In the genomic region with DNA sequence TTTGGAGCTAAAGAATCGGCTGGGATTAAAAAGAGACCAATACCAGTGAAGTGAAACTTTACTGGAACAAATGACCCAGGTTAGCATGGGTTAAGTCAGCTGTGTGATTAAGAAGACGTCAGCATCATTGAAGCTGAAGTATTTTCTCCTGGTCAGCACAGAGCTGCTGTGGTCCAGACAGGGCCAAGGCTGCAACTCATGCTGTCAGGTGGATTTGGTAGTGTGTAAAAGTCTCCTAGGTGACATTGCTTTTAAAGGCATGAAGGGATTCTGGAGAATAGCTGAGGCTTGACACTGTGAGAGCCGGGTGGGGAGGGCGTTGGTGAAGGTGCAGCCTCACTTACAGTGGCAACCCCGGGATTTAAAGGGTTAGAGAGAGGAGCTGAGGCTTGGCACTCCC, we compare ENCODE assay signal across 27 mouse cellular contexts.
"Had no signal": no experiment of that assay in that cellular context is flagged by ENCODE, and none has a peak within 500 bp of the region (broad histone marks: within the 10 kb centered on the region; RNA-seq: fewer than 3 reads in every experiment).

No protein-coding gene starts in this region.

- H3K9ac ChIP-seq: embryonic facial prominence, embryonic 12.5 days; embryonic facial prominence, embryonic 13.5 days; embryonic facial prominence, embryonic 15.5 days; forebrain, embryonic 12.5 days; forebrain, embryonic 13.5 days; forebrain, embryonic 15.5 days; forebrain, postnatal 0 days had no signal

- H3K4me3 ChIP-seq: embryonic facial prominence, embryonic 10.5 days; embryonic facial prominence, embryonic 12.5 days; embryonic facial prominence, embryonic 13.5 days; embryonic facial prominence, embryonic 15.5 days; erythroblast, embryonic 14.5 days; forebrain, embryonic 10.5 days; forebrain, embryonic 12.5 days; forebrain, embryonic 13.5 days; forebrain, embryonic 15.5 days; gastrocnemius, adult 2 months; heart, adult 2 months had no signal

- H3K4me2 ChIP-seq: embryonic facial prominence, embryonic 12.5 days; embryonic facial prominence, embryonic 13.5 days; embryonic facial prominence, embryonic 15.5 days; forebrain, embryonic 12.5 days; forebrain, embryonic 13.5 days; forebrain, embryonic 15.5 days had no signal

- H3K27ac ChIP-seq: embryonic facial prominence, embryonic 10.5 days; embryonic facial prominence, embryonic 12.5 days; embryonic facial prominence, embryonic 13.5 days; embryonic facial prominence, embryonic 15.5 days; forebrain, embryonic 10.5 days; forebrain, embryonic 12.5 days; forebrain, embryonic 13.5 days; forebrain, embryonic 15.5 days; gastrocnemius, adult 2 months; heart, adult 2 months had no signal

- DNase-seq: cerebellum, adult 8-10 months; cerebellum, adult 9-10 months; cerebellum, adult 9-11 months; cerebellum, postnatal 10 days; cerebellum, postnatal 14 days; cerebellum, postnatal 25 days; cerebellum, postnatal 36 days; embryo, embryonic 11 days; forebrain, postnatal 0 days; gastrocnemius, adult 2 months; gastrocnemius, postnatal 10 days; gastrocnemius, postnatal 14 days; gastrocnemius, postnatal 25 days; gastrocnemius, postnatal 36 days; heart, adult 18-20 months; heart, adult 2 months had no signal

- H3K4me1 ChIP-seq: embryonic facial prominence, embryonic 12.5 days; embryonic facial prominence, embryonic 13.5 days; embryonic facial prominence, embryonic 15.5 days; forebrain, embryonic 13.5 days; forebrain, embryonic 15.5 days had no signal

- H3K36me3 ChIP-seq: embryonic facial prominence, embryonic 10.5 days; embryonic facial prominence, embryonic 12.5 days; embryonic facial prominence, embryonic 13.5 days; embryonic facial prominence, embryonic 15.5 days; forebrain, embryonic 10.5 days; forebrain, embryonic 12.5 days; forebrain, embryonic 15.5 days had no signal

- ATAC-seq: forebrain, embryonic 13.5 days; forebrain, embryonic 14.5 days; forebrain, embryonic 15.5 days; forebrain, embryonic 16.5 days; forebrain, postnatal 0 days had no signal

- H3K9me3 ChIP-seq: embryonic facial prominence, embryonic 10.5 days; embryonic facial prominence, embryonic 12.5 days; embryonic facial prominence, embryonic 13.5 days; embryonic facial prominence, embryonic 15.5 days; forebrain, embryonic 10.5 days; forebrain, embryonic 12.5 days; forebrain, embryonic 13.5 days; forebrain, embryonic 15.5 days had no signal

- H3K27me3 ChIP-seq: embryonic facial prominence, embryonic 12.5 days; embryonic facial prominence, embryonic 13.5 days; embryonic facial prominence, embryonic 15.5 days; forebrain, embryonic 13.5 days; forebrain, embryonic 15.5 days had no signal
